Mouse (Mus musculus) heart, embryonic 11.5 days (tissue): ENCODE measurements around the gene Coa7. TPM values are rescaled to one million over a fixed set of nuclear protein-coding genes. Genes with fewer than 3 reads are reported as not detected.

Experiments used
- ATAC-seq: fragments of 200-750 bp; cut with Nextera tagmentation; replicated peaks from 2 replicates; pipeline ENCODE4 v1.8.0; 2017; ENCODE audit warnings: moderate library complexity; ENCODE audit not compliant: insufficient number of reproducible peaks, low FRiP score, low TSS enrichment
- H3K27ac ChIP-seq: fragments of 300-500 bp; sonication (generic); 2 replicates; pipeline ENCODE4 v1.5.1; 2014; ENCODE audit warnings: mild to moderate bottlenecking, low read depth, low read length
- H3K27me3 ChIP-seq: fragments of 300-500 bp; sonication (generic); 2 replicates; pipeline ENCODE4 v1.6.1; 2014; ENCODE audit warnings: mild to moderate bottlenecking, low read length, mixed read lengths; ENCODE audit not compliant: control insufficient read depth, insufficient read depth
- H3K36me3 ChIP-seq: fragments of 300-500 bp; sonication (generic); 2 replicates; pipeline ENCODE4 v1.6.1; 2014; ENCODE audit warnings: mild to moderate bottlenecking, low read length, moderate library complexity, mixed read lengths; ENCODE audit not compliant: control insufficient read depth, insufficient read depth
- H3K4me1 ChIP-seq: fragments of 300-500 bp; sonication (generic); 2 replicates; pipeline ENCODE4 v1.6.1; 2014; ENCODE audit warnings: low read length; ENCODE audit not compliant: control insufficient read depth, insufficient read depth
- H3K4me2 ChIP-seq: fragments of 300-500 bp; sonication (generic); 2 replicates; pipeline ENCODE4 v1.6.1; 2014; ENCODE audit warnings: mild to moderate bottlenecking, moderate library complexity
- H3K4me3 ChIP-seq: fragments of 300-500 bp; sonication (generic); 2 replicates; pipeline ENCODE4 v1.5.1; 2014; ENCODE audit warnings: low read depth, low read length
- H3K9ac ChIP-seq: fragments of 300-500 bp; sonication (generic); 2 replicates; pipeline ENCODE4 v1.6.1; 2014; ENCODE audit warnings: mild to moderate bottlenecking, low read depth, low read length, moderate library complexity
- H3K9me3 ChIP-seq: fragments of 300-500 bp; sonication (generic); replicated peaks from 2 replicates; pipeline ENCODE4 v1.6.1; 2016; ENCODE audit warnings: low read length; ENCODE audit not compliant: control insufficient read depth
- WGBS: fragments of 180-500 bp; shearing (Covaris S2); extraction: QIAGEN DNeasy Blood & Tissue Kit; methylation state at CpG from one replicate; pipeline ENCODE4 v1.1.7; 2014; ENCODE audit not compliant: insufficient replicate concordance; 5-methylcytosine and 5-hydroxymethylcytosine counted together
- polyA plus RNA-seq: library from polyadenylated mRNA; unstranded; fragments of >200 nt; fragmentation: Nextera tagmentation; extraction: Ambion mirVana; gene quantifications from 2 replicates; pipeline ENCODE4 v1.2.1, GENCODE M21; 2014

The Coa7 gene
- polyA plus RNA-seq, 1 experiment from 2014 or later, result 44.3 TPM

DNA sequence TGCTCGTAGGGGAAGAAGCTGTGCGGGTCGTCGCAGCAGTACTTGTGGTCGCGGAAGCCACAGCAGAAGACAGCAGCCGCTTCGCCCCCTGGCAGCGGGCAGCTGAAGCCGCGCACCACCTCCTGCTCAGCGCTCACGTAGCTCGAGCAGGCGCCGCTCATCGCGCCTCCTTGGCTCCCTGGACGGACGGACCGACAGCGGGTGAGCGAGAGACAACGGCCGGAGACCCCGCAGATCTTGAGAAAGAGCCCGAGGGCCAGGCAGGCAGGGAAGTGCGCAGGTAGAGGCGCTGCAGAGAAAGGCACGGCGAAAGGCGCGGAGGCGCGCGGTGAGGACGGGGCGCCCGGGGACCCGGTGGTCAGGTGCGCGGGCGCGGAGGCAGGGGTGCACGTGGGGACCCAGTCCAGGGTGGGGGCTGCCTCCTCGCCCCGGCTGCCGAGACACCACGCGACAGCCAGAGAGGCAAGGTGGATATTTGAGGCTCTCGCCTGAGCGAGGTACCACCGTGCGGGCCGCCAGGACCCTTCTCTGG is 55.3 kb downstream of the Coa7 start, which contains the start of gene Shisal2a:
Shisal2a (minus strand) TSS at position 167 of the 532 bp plus-strand sequence.
- Histone ChIP-seq H3K4me2 (peak within 1 kb of the TSS; percentile 91), H3K9me3 (no peaks in the 10 kb centered on the region), H3K36me3 (no peaks in the 10 kb centered on the region), H3K9ac (peak within 1 kb of the TSS; percentile 76), H3K4me1 (peaks cover 12% of the 10 kb centered on the region; the same call in 1 of the 2 replicates), H3K27ac (no peak within 1 kb of the TSS; the same call in 1 of the 2 replicates), H3K4me3 (peak within 1 kb of the TSS; percentile 49), H3K27me3 (peaks cover 4% of the 10 kb centered on the region; the same call in 1 of the 2 replicates)
- 2% methylated on average over 51 of the region's 55 CpGs for WGBS
- no peak for ATAC-seq

DNA sequence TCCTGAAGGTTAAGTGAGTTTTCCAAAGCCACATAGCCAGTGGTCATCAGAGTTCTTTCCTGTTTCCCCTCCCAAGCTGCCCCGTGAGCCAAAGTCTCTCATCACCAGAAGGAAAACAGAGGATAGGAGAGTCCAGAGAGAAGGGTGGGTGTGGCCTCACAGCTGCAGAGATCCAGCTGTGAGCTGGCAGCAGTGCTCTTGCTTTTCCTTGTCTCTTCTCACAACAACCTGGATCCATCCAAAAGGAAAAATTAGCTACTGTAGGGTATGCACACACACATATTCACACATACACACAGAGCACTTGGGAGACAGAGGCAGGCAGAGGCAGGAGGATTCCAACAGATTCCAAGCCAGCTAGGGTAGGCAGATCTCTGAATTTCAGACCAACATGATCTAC is 58.1 kb downstream of the Coa7 start:
- Histone ChIP-seq H3K4me2 (no peak overlapping the region), H3K27ac (no peak overlapping the region), H3K9ac (no peak overlapping the region), H3K4me3 (no peak overlapping the region), H3K4me1 (0 out of 2 replicates have a peak, but pooled peaks cover 10% of the 10 kb centered on the region), H3K9me3 (no peaks in the 10 kb centered on the region), H3K27me3 (peaks cover 4% of the 10 kb centered on the region; the same call in 1 of the 2 replicates), H3K36me3 (no peaks in the 10 kb centered on the region)
- ATAC-seq, result no peak
- 21% methylated on average over 1 of the region's 1 CpGs for WGBS

DNA sequence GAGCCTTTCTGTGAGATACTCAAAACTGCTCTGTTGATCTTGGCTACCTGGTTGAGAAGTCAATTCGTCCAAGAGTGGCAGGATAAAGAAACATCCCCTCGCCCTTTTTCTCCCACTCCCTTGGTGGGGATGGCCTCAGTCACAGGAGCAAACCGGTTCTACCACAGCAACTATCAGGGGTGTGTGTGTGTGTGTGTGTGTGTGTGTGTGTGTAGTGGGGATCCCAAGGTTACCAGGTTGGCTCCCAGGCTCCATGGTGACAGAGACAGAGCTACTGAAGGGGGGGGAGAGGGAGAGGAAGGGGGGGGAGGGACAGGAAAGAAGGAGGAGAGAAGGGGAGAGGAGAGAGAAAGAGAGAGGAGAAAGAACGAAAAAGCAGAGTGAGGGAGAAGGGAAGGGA is 59.2 kb downstream of the Coa7 start:
- H3K27ac ChIP-seq, result peak overlapping the region; percentile 81; the same call in 1 of the 2 replicates
- H3K9me3 ChIP-seq, result no peaks in the 10 kb centered on the region
- 0 out of 2 replicates have a peak, but pooled peaks cover 11% of the 10 kb centered on the region for H3K4me1 ChIP-seq
- H3K4me3 ChIP-seq, result no peak overlapping the region
- peak overlapping the region; percentile 70 for H3K4me2 ChIP-seq
- WGBS, result 31% methylated on average over 4 of the region's 4 CpGs
- ATAC-seq, result no peak
- H3K9ac ChIP-seq, result peak overlapping the region; percentile 74; the same call in 1 of the 2 replicates
- peaks cover 4% of the 10 kb centered on the region; the same call in 1 of the 2 replicates for H3K27me3 ChIP-seq
- H3K36me3 ChIP-seq, result no peaks in the 10 kb centered on the region

DNA sequence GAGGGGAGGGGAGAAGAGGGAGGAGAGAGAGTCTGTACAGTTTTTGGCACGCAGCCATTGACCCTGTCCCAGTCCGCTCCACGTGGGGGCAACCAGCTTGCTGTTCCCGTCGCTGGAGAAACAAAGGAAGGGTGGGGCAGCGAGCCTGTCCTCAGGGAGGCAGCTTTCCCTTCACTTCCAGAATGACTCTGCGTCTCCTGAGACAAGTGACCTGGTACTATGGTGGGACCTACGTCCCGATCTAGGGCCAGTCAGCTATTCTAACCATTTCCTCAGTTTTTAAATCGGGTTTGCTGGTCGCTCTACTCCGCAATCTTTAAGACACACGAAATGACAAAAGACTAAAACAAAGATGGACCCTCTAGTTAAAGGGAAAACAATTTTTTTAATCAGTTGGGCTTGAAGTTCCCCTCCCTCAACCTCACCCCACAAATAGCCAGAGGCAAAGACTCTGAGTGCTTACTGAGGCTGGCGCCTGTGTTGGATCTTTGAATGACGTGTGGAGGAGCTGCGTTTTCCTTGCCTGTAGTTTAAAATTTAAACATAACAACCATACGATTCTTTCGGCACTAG is 59.8 kb downstream of the Coa7 start:
- peaks cover 4% of the 10 kb centered on the region; the same call in 1 of the 2 replicates for H3K27me3 ChIP-seq
- H3K4me1 ChIP-seq, result 0 out of 2 replicates have a peak, but pooled peaks cover 11% of the 10 kb centered on the region
- H3K4me3 ChIP-seq, result peak overlapping the region; percentile 34
- peak overlapping the region; percentile 81 for H3K27ac ChIP-seq
- H3K4me2 ChIP-seq, result peak overlapping the region; percentile 70
- H3K9ac ChIP-seq, result peak overlapping the region; percentile 74
- H3K36me3 ChIP-seq, result no peaks in the 10 kb centered on the region
- WGBS, result 8% methylated on average over 18 of the region's 18 CpGs
- no peaks in the 10 kb centered on the region for H3K9me3 ChIP-seq
- ATAC-seq, result peak; percentile 68

DNA sequence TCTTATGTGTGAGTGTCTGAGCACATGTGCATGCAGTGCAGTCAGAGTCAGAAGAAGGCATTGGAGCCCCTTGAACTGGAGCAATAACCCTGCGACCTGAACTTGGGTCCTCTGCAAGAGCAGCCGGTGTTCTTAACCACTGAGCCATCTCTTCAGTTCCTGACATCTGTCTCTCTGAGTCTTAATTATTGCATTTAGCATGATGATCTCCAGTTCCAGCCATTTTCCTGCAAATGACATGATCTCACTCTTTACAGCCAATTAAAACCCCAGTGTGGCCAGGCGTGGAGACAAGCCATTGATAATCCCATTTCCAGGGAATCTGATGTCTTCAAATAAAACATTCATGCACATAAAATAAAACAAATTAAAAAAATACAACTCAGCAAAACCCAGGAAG is 60.8 kb downstream of the Coa7 start:
- Histone ChIP-seq H3K9ac (no peak overlapping the region), H3K27ac (no peak overlapping the region), H3K36me3 (no peaks in the 10 kb centered on the region), H3K4me2 (no peak overlapping the region), H3K4me3 (no peak overlapping the region), H3K27me3 (peaks cover 4% of the 10 kb centered on the region; the same call in 1 of the 2 replicates), H3K4me1 (0 out of 2 replicates have a peak, but pooled peaks cover 11% of the 10 kb centered on the region), H3K9me3 (no peaks in the 10 kb centered on the region)
- ATAC-seq, result no peak
- WGBS, result 77% methylated on average over 3 of the region's 3 CpGs

DNA sequence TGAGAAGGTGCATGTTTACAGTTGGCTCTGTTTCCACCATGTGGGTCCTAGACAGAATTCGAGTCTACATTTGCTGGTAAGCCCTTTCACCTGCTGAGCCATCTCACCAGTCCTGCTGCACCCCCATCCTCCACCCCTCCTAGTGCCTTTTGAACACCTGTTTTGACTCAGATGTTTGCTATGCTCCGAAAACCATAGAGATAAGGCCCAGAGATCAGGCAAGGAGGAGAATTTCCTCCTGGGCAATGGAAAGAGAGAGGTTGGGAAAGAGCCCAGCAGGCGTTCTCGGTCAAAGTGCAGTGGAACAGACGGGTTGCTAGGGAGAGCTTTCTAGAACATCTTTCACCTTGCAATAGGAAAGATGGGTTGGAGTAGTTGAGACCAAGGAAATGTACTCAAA is 63.2 kb downstream of the Coa7 start:
- no peak for ATAC-seq
- H3K36me3 ChIP-seq, result no peaks in the 10 kb centered on the region
- H3K4me3 ChIP-seq, result no peak overlapping the region
- no peak overlapping the region for H3K4me2 ChIP-seq
- H3K27ac ChIP-seq, result no peak overlapping the region
- no peaks in the 10 kb centered on the region for H3K27me3 ChIP-seq
- H3K4me1 ChIP-seq, result 0 out of 2 replicates have a peak, but pooled peaks cover 11% of the 10 kb centered on the region
- WGBS, result 67% methylated on average over 5 of the region's 5 CpGs
- H3K9ac ChIP-seq, result no peak overlapping the region
- H3K9me3 ChIP-seq, result no peaks in the 10 kb centered on the region

Other genes starting within 250 kb of the Coa7 start
- 0.39 and 0.51 TPM in 2 replicates for gene Podn, start 231.7 kb upstream of the Coa7 start, polyA plus RNA-seq
- gene Scp2, start 183.1 kb upstream of the Coa7 start, polyA plus RNA-seq, result 182 and 194 TPM in 2 replicates
- gene Echdc2, start 162.7 kb upstream of the Coa7 start, polyA plus RNA-seq, result 16.3 and 17.3 TPM in 2 replicates
- not detected in 2 replicates for gene Zyg11a, start 110.1 kb upstream of the Coa7 start, polyA plus RNA-seq
- 9.1 and 9.9 TPM in 2 replicates for gene Zyg11b, start 27.0 kb upstream of the Coa7 start, polyA plus RNA-seq
- gene Shisal2a, start 55.2 kb downstream of the Coa7 start, polyA plus RNA-seq, result 1.3 and 2.2 TPM in 2 replicates
- gene Gpx7, start 78.8 kb downstream of the Coa7 start, polyA plus RNA-seq, result 58.8 and 60.8 TPM in 2 replicates
- 48.5 and 56.1 TPM in 2 replicates for gene Tut4, start 131.3 kb downstream of the Coa7 start, polyA plus RNA-seq